Comparison of ENCODE assay signal across 10 mouse cellular contexts in the genomic region with DNA sequence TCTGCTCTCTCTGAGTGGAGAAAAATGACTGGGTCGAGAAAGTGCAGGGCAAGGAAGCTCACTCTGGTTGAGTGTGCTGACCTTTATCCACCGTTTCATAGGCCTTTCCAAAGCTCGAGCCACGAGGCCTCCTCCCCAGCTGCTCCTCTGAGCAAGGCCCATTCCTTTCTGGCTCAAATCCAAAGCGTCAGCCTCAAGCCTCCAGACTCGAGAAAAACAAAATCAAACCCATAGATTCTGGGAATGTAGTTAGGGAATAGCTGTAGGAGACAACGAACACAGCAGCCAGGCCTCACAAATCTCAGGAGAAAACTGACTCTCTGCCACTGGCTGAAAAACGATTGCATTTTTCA. TPM values are rescaled to one million over a fixed set of nuclear protein-coding genes. Genes with fewer than 3 reads are reported as not detected.
DNase-seq lines count a peak whose midpoint lies in the region; ATAC-seq and TF ChIP-seq lines count a peak whose summit lies in the region.
"Had no signal": no experiment of that assay in that cellular context is flagged by ENCODE, and none has a peak within 500 bp of the region (broad histone marks: within the 10 kb centered on the region; RNA-seq: fewer than 3 reads in every experiment).

No protein-coding gene starts in this region.

- H3K9ac ChIP-seq in lung, postnatal 0 days (replicated peaks; ENCODE audit: low read depth): no peak overlapping the region
- no peak overlapping the region; the same call in 1 of the 2 replicates for H3K9ac ChIP-seq in kidney, embryonic 16.5 days (replicated peaks; ENCODE audit: low read length)
- peak overlapping the region; percentile 16; the same call in 1 of the 2 replicates for H3K9ac ChIP-seq in stomach, embryonic 16.5 days (ENCODE audit: low read length)

- TF ChIP-seq POLR2A in lung, adult 2 months (IDR thresholded peaks at IDR 0.05; ENCODE audit: borderline replicate concordance, extremely low read depth, low read depth, low read length): no peak
- TF ChIP-seq POLR2A in thymus, adult 2 months (IDR thresholded peaks at IDR 0.05; ENCODE audit: control insufficient read depth, extremely low read depth, insufficient read depth, low read length, poor library complexity): no peak

- no peaks in the 10 kb centered on the region for H3K9me3 ChIP-seq in lung, postnatal 0 days (ENCODE audit: low read length)
- H3K9me3 ChIP-seq in kidney, embryonic 16.5 days (ENCODE audit: low read length): no peaks in the 10 kb centered on the region
- H3K9me3 ChIP-seq in stomach, embryonic 16.5 days (replicated peaks; ENCODE audit: control insufficient read depth, low read length): no peaks in the 10 kb centered on the region

- H3K36me3 ChIP-seq in lung, postnatal 0 days (ENCODE audit: insufficient read depth, low read length): peaks cover 3% of the 10 kb centered on the region; the same call in 1 of the 2 replicates
- peaks cover 19% of the 10 kb centered on the region for H3K36me3 ChIP-seq in kidney, embryonic 16.5 days (ENCODE audit: insufficient read depth, low read length)
- no peaks in the 10 kb centered on the region for H3K36me3 ChIP-seq in stomach, embryonic 16.5 days (ENCODE audit: control insufficient read depth, insufficient read depth, low read length)
- H3K36me3 ChIP-seq in thymus, adult 2 months (ENCODE audit: control insufficient read depth, insufficient read depth, low read length): no peaks in the 10 kb centered on the region

- no peak overlapping the region for H3K4me3 ChIP-seq in lung, postnatal 0 days (ENCODE audit: low read depth, low read length)
- H3K4me3 ChIP-seq in lung, adult 2 months (replicated peaks; ENCODE audit: extremely low read depth, low read depth, low read length): no peak overlapping the region
- H3K4me3 ChIP-seq in kidney, embryonic 16.5 days (ENCODE audit: low read length): no peak overlapping the region
- H3K4me3 ChIP-seq in stomach, embryonic 16.5 days (replicated peaks; ENCODE audit: low read length): no peak overlapping the region
- no peak overlapping the region for H3K4me3 ChIP-seq in thymus, adult 2 months (ENCODE audit: control insufficient read depth, insufficient read depth, low read length)
- H3K4me3 ChIP-seq: erythroblast, embryonic 14.5 days had no signal

- no peak overlapping the region for H3K27ac ChIP-seq in lung, postnatal 0 days (ENCODE audit: low read length)
- peak overlapping the region; percentile 59 for H3K27ac ChIP-seq in kidney, embryonic 16.5 days (ENCODE audit: low read length)
- peak overlapping the region; percentile 60; the same call in 1 of the 2 replicates for H3K27ac ChIP-seq in stomach, embryonic 16.5 days (ENCODE audit: low read length)
- no peak overlapping the region for H3K27ac ChIP-seq in thymus, adult 2 months (ENCODE audit: control insufficient read depth, insufficient read depth, low read length)

- H3K4me2 ChIP-seq in lung, postnatal 0 days (replicated peaks; ENCODE audit: low read depth, low read length): no peak overlapping the region
- H3K4me2 ChIP-seq in kidney, embryonic 16.5 days (replicated peaks; ENCODE audit: low read depth, low read length): no peak overlapping the region
- no peak overlapping the region for H3K4me2 ChIP-seq in stomach, embryonic 16.5 days (ENCODE audit: low read depth, low read length)

- ATAC-seq in lung, postnatal 0 days: peak; percentile 18; the same call in 1 of the 2 replicates
- ATAC-seq in kidney, embryonic 16.5 days (ENCODE audit: low FRiP score, low TSS enrichment): peak; percentile 63
- no peak for ATAC-seq in stomach, embryonic 16.5 days (ENCODE audit: insufficient read depth, low FRiP score)
- ATAC-seq in inflammation-experienced regulatory T-cells, adult 6 months: no peak

- TF ChIP-seq EP300 in lung, postnatal 0 days (IDR thresholded peaks at IDR 0.05): no peak

- 19% methylated on average over 8 of the region's 8 CpGs for WGBS in lung, postnatal 0 days
- WGBS in lung, adult 2 months: 27% methylated on average over 8 of the region's 8 CpGs
- 30% methylated on average over 8 of the region's 8 CpGs for WGBS in kidney, embryonic 16.5 days
- WGBS in stomach, embryonic 16.5 days: 19% methylated on average over 8 of the region's 8 CpGs
- WGBS in thymus, adult 2 months: 78% methylated on average over 8 of the region's 8 CpGs

- peak; percentile 65 to 76 for DNase-seq in cerebellum, postnatal 10 days
- DNase-seq in cerebellum, postnatal 36 days: no peak
- DNase-seq in lung, postnatal 0 days (ENCODE audit: low spot score): peak; percentile 65
- no peak for DNase-seq in lung, adult 2 months
- no peak for DNase-seq in thymus, adult 2 months

- 0 out of 2 replicates have a peak, but pooled peaks cover 4% of the 10 kb centered on the region for H3K4me1 ChIP-seq in lung, postnatal 0 days (ENCODE audit: insufficient read depth, low read depth, low read length)
- H3K4me1 ChIP-seq in lung, adult 2 months (ENCODE audit: control insufficient read depth, insufficient read depth, low read length): no peaks in the 10 kb centered on the region
- peaks cover 23% of the 10 kb centered on the region for H3K4me1 ChIP-seq in kidney, embryonic 16.5 days (ENCODE audit: insufficient read depth, low read length)
- peaks cover 14% of the 10 kb centered on the region for H3K4me1 ChIP-seq in stomach, embryonic 16.5 days (ENCODE audit: control insufficient read depth, insufficient read depth, low read length)
- no peaks in the 10 kb centered on the region for H3K4me1 ChIP-seq in thymus, adult 2 months (replicated peaks; ENCODE audit: control insufficient read depth, insufficient read depth, low read length)

- no peak for TF ChIP-seq CTCF in lung, postnatal 0 days (IDR thresholded peaks at IDR 0.05)
- no peak for TF ChIP-seq CTCF in lung, adult 2 months (IDR thresholded peaks at IDR 0.05; ENCODE audit: insufficient read depth, low read length)
- TF ChIP-seq CTCF in thymus, adult 2 months (IDR thresholded peaks at IDR 0.05; ENCODE audit: borderline replicate concordance, control insufficient read depth, extremely low read depth, insufficient read depth, low read length, poor library complexity): no peak

- H3K27me3 ChIP-seq in lung, postnatal 0 days (replicated peaks; ENCODE audit: insufficient read depth, low read length): no peaks in the 10 kb centered on the region
- no peaks in the 10 kb centered on the region for H3K27me3 ChIP-seq in kidney, embryonic 16.5 days (ENCODE audit: insufficient read depth, low read length)
- no peaks in the 10 kb centered on the region for H3K27me3 ChIP-seq in stomach, embryonic 16.5 days (ENCODE audit: control insufficient read depth, insufficient read depth, low read length)
- H3K27me3 ChIP-seq in thymus, adult 2 months (ENCODE audit: control insufficient read depth, insufficient read depth, low read length): no peaks in the 10 kb centered on the region

RNA-seq across cellular contexts. Expression of a gene that starts 26.6 kb away (rescaled TPM):
- 0.33 and 0.45 TPM in 2 replicates for polyA plus RNA-seq in lung, postnatal 0 days (2015; fragmentation: Nextera tagmentation; extraction: Ambion mirVana)
- 0.06 and 0.09 TPM in 2 replicates for polyA plus RNA-seq in lung, adult 2 months (2012; rRNA removed)
- polyA plus RNA-seq in kidney, embryonic 16.5 days (2015; fragmentation: Nextera tagmentation; extraction: Ambion mirVana): 0.55 and 0.74 TPM in 2 replicates
- 0.82 and 0.94 TPM in 2 replicates for polyA plus RNA-seq in stomach, embryonic 16.5 days (2015; fragmentation: Nextera tagmentation; extraction: Ambion mirVana)
- polyA plus RNA-seq in thymus, adult 2 months (2012; rRNA removed): 0.13 and 0.15 TPM in 2 replicates
- under 1 TPM in 2 of 3 experiments, not detected in 1; 0.17 to 0.75 TPM for polyA plus RNA-seq in inflammation-experienced regulatory T-cells, adult 6 months (2017; shearing (Covaris generic))
- polyA plus RNA-seq: erythroblast, embryonic 14.5 days; liver, adult 2 months had no signal

Comparison
In these comparisons a context has a peak if more than half of its experiments do, and no peak if none do; other contexts are left out.
1. DNase-seq: peak in cerebellum, postnatal 10 days (2 of 2) and lung, postnatal 0 days (single experiment); none in cerebellum, postnatal 36 days (0 of 2), lung, adult 2 months (single experiment) and thymus, adult 2 months (single experiment).
2. ATAC-seq: peak in lung, postnatal 0 days (single experiment) and kidney, embryonic 16.5 days (single experiment); none in stomach, embryonic 16.5 days (single experiment) and inflammation-experienced regulatory T-cells, adult 6 months (single experiment).
3. H3K27ac ChIP-seq: peak in kidney, embryonic 16.5 days (single experiment) and stomach, embryonic 16.5 days (single experiment); none in lung, postnatal 0 days (single experiment) and thymus, adult 2 months (single experiment).